12 mouse cellular contexts compared by ENCODE assay signal in the genomic region with DNA sequence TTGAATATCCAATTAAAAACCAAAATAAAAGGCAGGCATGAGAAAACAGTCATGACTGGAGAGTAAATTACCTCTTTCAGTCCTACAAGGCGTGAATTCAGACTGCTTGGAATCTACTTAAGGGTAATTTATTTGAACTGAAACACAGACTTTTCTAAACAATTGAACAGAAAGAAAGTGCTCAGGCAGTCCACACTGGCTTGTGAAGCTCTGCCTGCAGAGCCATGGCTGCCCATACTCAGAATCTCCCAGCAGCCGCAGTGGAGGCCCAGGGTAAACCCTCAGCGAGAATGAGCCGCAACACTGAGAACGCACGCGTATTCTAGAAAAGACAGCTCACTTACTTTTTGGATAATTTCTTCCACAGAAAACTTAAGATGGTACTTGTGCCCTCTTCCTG. TPM values are rescaled to one million over a fixed set of nuclear protein-coding genes. Genes with fewer than 3 reads are reported as not detected.
A peak's percentile ranks its signal among the peaks of the same experiment; 100 is the strongest.
DNase-seq lines count a peak whose midpoint lies in the region; ATAC-seq and TF ChIP-seq lines count a peak whose summit lies in the region.
"Had no signal": no experiment of that assay in that cellular context is flagged by ENCODE, and none has a peak within 500 bp of the region (broad histone marks: within the 10 kb centered on the region; RNA-seq: fewer than 3 reads in every experiment).

No protein-coding gene starts in this region.

- peaks cover 44% of the 10 kb centered on the region for H3K36me3 ChIP-seq in heart, embryonic 10.5 days
- H3K36me3 ChIP-seq in heart, embryonic 11.5 days (ENCODE audit: control insufficient read depth, insufficient read depth, low read length), result peaks cover 10% of the 10 kb centered on the region
- H3K36me3 ChIP-seq in lung, embryonic 14.5 days (ENCODE audit: insufficient read depth), result peaks cover 32% of the 10 kb centered on the region
- H3K36me3 ChIP-seq in intestine, postnatal 0 days (ENCODE audit: control insufficient read depth, insufficient read depth), result peaks cover 31% of the 10 kb centered on the region
- H3K36me3 ChIP-seq in neural tube, embryonic 14.5 days (ENCODE audit: control insufficient read depth, insufficient read depth, low read length), result peaks cover 16% of the 10 kb centered on the region

- TF ChIP-seq CTCF in lung, embryonic 14.5 days (IDR thresholded peaks at IDR 0.05; ENCODE audit: low read depth), result no peak
- TF ChIP-seq CTCF in lung, adult 2 months (IDR thresholded peaks at IDR 0.05; ENCODE audit: insufficient read depth, low read length), result no peak
- TF ChIP-seq CTCF in intestine, postnatal 0 days (IDR thresholded peaks at IDR 0.05; ENCODE audit: low read depth), result no peak

- peaks cover 15% of the 10 kb centered on the region; the same call in 1 of the 2 replicates for H3K4me1 ChIP-seq in heart, embryonic 10.5 days
- peaks cover 6% of the 10 kb centered on the region; the same call in 1 of the 2 replicates for H3K4me1 ChIP-seq in heart, embryonic 11.5 days (ENCODE audit: control insufficient read depth, insufficient read depth, low read length)
- no peaks in the 10 kb centered on the region for H3K4me1 ChIP-seq in lung, embryonic 14.5 days (ENCODE audit: insufficient read depth)
- H3K4me1 ChIP-seq in lung, adult 2 months (ENCODE audit: control insufficient read depth, insufficient read depth, low read length), result peaks cover 5% of the 10 kb centered on the region; the same call in 1 of the 2 replicates
- no peaks in the 10 kb centered on the region for H3K4me1 ChIP-seq in intestine, postnatal 0 days (replicated peaks; ENCODE audit: control insufficient read depth, insufficient read depth, low read length)
- peaks cover 6% of the 10 kb centered on the region for H3K4me1 ChIP-seq in neural tube, embryonic 14.5 days (ENCODE audit: control insufficient read depth, insufficient read depth, low read length)

- DNase-seq in heart, embryonic 10.5 days (ENCODE audit: low spot score), result peak; percentile 58
- DNase-seq in lung, embryonic 14.5 days, result peak; percentile 17
- DNase-seq in lung, adult 2 months, result no peak
- DNase-seq in layer of hippocampus, postnatal 14 days (ENCODE audit: low spot score in 2 of 2), result no peak
- DNase-seq: adrenal gland, adult 8-10 months; kidney, adult 18-20 months; lung, adult 18-20 months had no signal

- ATAC-seq in heart, embryonic 11.5 days (replicated peaks; ENCODE audit: insufficient number of reproducible peaks, low FRiP score, low TSS enrichment), result no peak
- ATAC-seq in lung, embryonic 14.5 days (ENCODE audit: insufficient read depth), result no peak
- ATAC-seq in intestine, postnatal 0 days, result no peak
- ATAC-seq in neural tube, embryonic 14.5 days (ENCODE audit: low read depth), result peak; percentile 10; the same call in 1 of the 2 replicates
- ATAC-seq in erythroblast, adult 5-6 weeks (replicated peaks; ENCODE audit: low FRiP score, poor library complexity, severe bottlenecking), result no peak

- WGBS in heart, embryonic 10.5 days, result 91% methylated on average over 7 of the region's 7 CpGs
- WGBS in heart, embryonic 11.5 days (ENCODE audit: insufficient replicate concordance), result 78% methylated on average over 7 of the region's 7 CpGs
- WGBS in lung, embryonic 14.5 days, result 62% methylated on average over 7 of the region's 7 CpGs
- 72% methylated on average over 7 of the region's 7 CpGs for WGBS in lung, adult 2 months
- WGBS in intestine, postnatal 0 days, result 90% methylated on average over 7 of the region's 7 CpGs
- WGBS in neural tube, embryonic 14.5 days, result 46% methylated on average over 7 of the region's 7 CpGs

- no peak overlapping the region for H3K9ac ChIP-seq in heart, embryonic 11.5 days (ENCODE audit: low read depth, low read length)
- no peak overlapping the region for H3K9ac ChIP-seq in lung, embryonic 14.5 days
- no peak overlapping the region for H3K9ac ChIP-seq in intestine, postnatal 0 days (ENCODE audit: low read depth, low read length)
- no peak overlapping the region for H3K9ac ChIP-seq in neural tube, embryonic 14.5 days (replicated peaks; ENCODE audit: low read depth, low read length)

- H3K4me3 ChIP-seq in heart, embryonic 10.5 days, result no peak overlapping the region
- no peak overlapping the region for H3K4me3 ChIP-seq in heart, embryonic 11.5 days (ENCODE audit: low read depth, low read length)
- H3K4me3 ChIP-seq in lung, embryonic 14.5 days (ENCODE audit: low read depth, low read length), result peak overlapping the region; percentile 53; the same call in 1 of the 2 replicates
- H3K4me3 ChIP-seq in lung, adult 2 months (replicated peaks; ENCODE audit: extremely low read depth, low read depth, low read length), result no peak overlapping the region
- no peak overlapping the region for H3K4me3 ChIP-seq in intestine, postnatal 0 days (ENCODE audit: low read depth, low read length)
- H3K4me3 ChIP-seq in neural tube, embryonic 14.5 days (ENCODE audit: low read depth, low read length), result peak overlapping the region; percentile 58; the same call in 1 of the 2 replicates

- TF ChIP-seq POLR2A in lung, adult 2 months (IDR thresholded peaks at IDR 0.05; ENCODE audit: borderline replicate concordance, extremely low read depth, low read depth, low read length), result no peak

- H3K27ac ChIP-seq in heart, embryonic 10.5 days, result no peak overlapping the region
- no peak overlapping the region for H3K27ac ChIP-seq in heart, embryonic 11.5 days (ENCODE audit: low read depth, low read length)
- no peak overlapping the region for H3K27ac ChIP-seq in lung, embryonic 14.5 days (ENCODE audit: low read depth)
- no peak overlapping the region for H3K27ac ChIP-seq in intestine, postnatal 0 days (ENCODE audit: low read depth, low read length)
- no peak overlapping the region for H3K27ac ChIP-seq in neural tube, embryonic 14.5 days (ENCODE audit: low read depth, low read length)

- H3K4me2 ChIP-seq in heart, embryonic 11.5 days, result no peak overlapping the region; the same call in none of the 2 replicates
- peak overlapping the region; percentile 79 for H3K4me2 ChIP-seq in lung, embryonic 14.5 days
- H3K4me2 ChIP-seq in intestine, postnatal 0 days (replicated peaks; ENCODE audit: low read depth), result peak overlapping the region; percentile 84; the same call in 1 of the 2 replicates
- peak overlapping the region; percentile 84 for H3K4me2 ChIP-seq in neural tube, embryonic 14.5 days (ENCODE audit: low read depth, low read length)

- H3K27me3 ChIP-seq in heart, embryonic 10.5 days (ENCODE audit: insufficient read depth, poor library complexity, severe bottlenecking), result no peaks in the 10 kb centered on the region
- no peaks in the 10 kb centered on the region for H3K27me3 ChIP-seq in heart, embryonic 11.5 days (ENCODE audit: control insufficient read depth, insufficient read depth, low read length)
- H3K27me3 ChIP-seq in lung, embryonic 14.5 days (ENCODE audit: insufficient read depth, low read length), result no peaks in the 10 kb centered on the region
- H3K27me3 ChIP-seq in intestine, postnatal 0 days (replicated peaks; ENCODE audit: control insufficient read depth, insufficient read depth, low read length), result no peaks in the 10 kb centered on the region
- H3K27me3 ChIP-seq in neural tube, embryonic 14.5 days (ENCODE audit: control insufficient read depth, insufficient read depth, low read length), result no peaks in the 10 kb centered on the region

- H3K9me3 ChIP-seq in heart, embryonic 10.5 days, result no peaks in the 10 kb centered on the region
- H3K9me3 ChIP-seq in heart, embryonic 11.5 days (replicated peaks; ENCODE audit: control insufficient read depth, low read length), result no peaks in the 10 kb centered on the region
- H3K9me3 ChIP-seq in lung, embryonic 14.5 days (ENCODE audit: low read depth, low read length), result no peaks in the 10 kb centered on the region
- H3K9me3 ChIP-seq in intestine, postnatal 0 days (ENCODE audit: control insufficient read depth), result no peaks in the 10 kb centered on the region
- no peaks in the 10 kb centered on the region for H3K9me3 ChIP-seq in neural tube, embryonic 14.5 days (ENCODE audit: control insufficient read depth, low read length)

RNA-seq across cellular contexts. Expression of gene Lxn, which starts 1.7 kb away (rescaled TPM):
- 50.5 and 62.0 TPM in 2 replicates for polyA plus RNA-seq in heart, embryonic 10.5 days (2016; fragmentation: Nextera tagmentation; extraction: Ambion mirVana)
- 55.8 and 63.4 TPM in 2 replicates for polyA plus RNA-seq in heart, embryonic 11.5 days (2014; fragmentation: Nextera tagmentation; extraction: Ambion mirVana)
- 191 and 197 TPM in 2 replicates for polyA plus RNA-seq in lung, embryonic 14.5 days (2014; fragmentation: Nextera tagmentation; extraction: Ambion mirVana)
- polyA plus RNA-seq in lung, adult 2 months (2012; rRNA removed), result 82.6 and 99.1 TPM in 2 replicates
- 84.1 and 91.7 TPM in 2 replicates for polyA plus RNA-seq in intestine, postnatal 0 days (2015; fragmentation: Nextera tagmentation; extraction: Ambion mirVana)
- 271 and 279 TPM in 2 replicates for polyA plus RNA-seq in neural tube, embryonic 14.5 days (2014; fragmentation: Nextera tagmentation; extraction: Ambion mirVana)
- total RNA-seq in layer of hippocampus, postnatal 14 days (2021), result 10 to 100 TPM; 45.2 to 51.7 TPM
- total RNA-seq in erythroblast, adult 5-6 weeks (2015; ENCODE audit: low replicate concordance), result 9.0 and 15.4 TPM in 2 replicates
- total RNA-seq in erythroblast, adult 5-6 weeks (2017; ENCODE audit: low replicate concordance), result 1.4 and 6.6 TPM in 2 replicates

RNA-seq across cellular contexts. Expression of gene Gfm1, which starts 32.1 kb away (rescaled TPM):
- 86.5 and 121 TPM in 2 replicates for polyA plus RNA-seq in heart, embryonic 10.5 days (2016; fragmentation: Nextera tagmentation; extraction: Ambion mirVana)
- 99.5 and 124 TPM in 2 replicates for polyA plus RNA-seq in heart, embryonic 11.5 days (2014; fragmentation: Nextera tagmentation; extraction: Ambion mirVana)
- 45.9 and 51.5 TPM in 2 replicates for polyA plus RNA-seq in lung, embryonic 14.5 days (2014; fragmentation: Nextera tagmentation; extraction: Ambion mirVana)
- polyA plus RNA-seq in lung, adult 2 months (2012; rRNA removed), result 9.5 and 13.6 TPM in 2 replicates
- polyA plus RNA-seq in intestine, postnatal 0 days (2015; fragmentation: Nextera tagmentation; extraction: Ambion mirVana), result 26.4 and 30.2 TPM in 2 replicates
- 31.3 and 38.1 TPM in 2 replicates for polyA plus RNA-seq in neural tube, embryonic 14.5 days (2014; fragmentation: Nextera tagmentation; extraction: Ambion mirVana)
- total RNA-seq in layer of hippocampus, postnatal 14 days (2021), result 10 to 100 TPM; 52.8 to 55.3 TPM
- 11.5 and 11.9 TPM in 2 replicates for total RNA-seq in erythroblast, adult 5-6 weeks (2015; ENCODE audit: low replicate concordance)
- 18.3 and 20.4 TPM in 2 replicates for total RNA-seq in erythroblast, adult 5-6 weeks (2017; ENCODE audit: low replicate concordance)

RNA-seq across cellular contexts. Expression of gene Rarres1, which starts 53.3 kb away (rescaled TPM):
- polyA plus RNA-seq in heart, embryonic 10.5 days (2016; fragmentation: Nextera tagmentation; extraction: Ambion mirVana), result 1.4 and 2.4 TPM in 2 replicates
- 0.89 and 1.7 TPM in 2 replicates for polyA plus RNA-seq in heart, embryonic 11.5 days (2014; fragmentation: Nextera tagmentation; extraction: Ambion mirVana)
- 5.1 and 7.0 TPM in 2 replicates for polyA plus RNA-seq in lung, embryonic 14.5 days (2014; fragmentation: Nextera tagmentation; extraction: Ambion mirVana)
- 1.1 and 2.3 TPM in 2 replicates for polyA plus RNA-seq in lung, adult 2 months (2012; rRNA removed)
- polyA plus RNA-seq in intestine, postnatal 0 days (2015; fragmentation: Nextera tagmentation; extraction: Ambion mirVana), result 13.5 and 14.6 TPM in 2 replicates
- polyA plus RNA-seq in neural tube, embryonic 14.5 days (2014; fragmentation: Nextera tagmentation; extraction: Ambion mirVana), result 2.3 and 2.7 TPM in 2 replicates
- total RNA-seq in layer of hippocampus, postnatal 14 days (2021), result 1 to 10 TPM; 2.0 to 2.1 TPM
- total RNA-seq in erythroblast, adult 5-6 weeks (2015; ENCODE audit: low replicate concordance), result not detected in 2 replicates
- not detected in 2 replicates for total RNA-seq in erythroblast, adult 5-6 weeks (2017; ENCODE audit: low replicate concordance)
- polyA plus RNA-seq: C2C12 had no signal

Comparison
In these comparisons a context has a peak if more than half of its experiments do, and no peak if none do; other contexts are left out.
1. DNase-seq: peak in heart, embryonic 10.5 days (single experiment) and lung, embryonic 14.5 days (single experiment); none in lung, adult 2 months (single experiment) and layer of hippocampus, postnatal 14 days (0 of 2).
2. H3K4me3 ChIP-seq: peak in lung, embryonic 14.5 days (single experiment) and neural tube, embryonic 14.5 days (single experiment); none in heart, embryonic 10.5 days (single experiment), heart, embryonic 11.5 days (single experiment), lung, adult 2 months (single experiment) and intestine, postnatal 0 days (single experiment).